Mouse (Mus musculus) cerebellum, postnatal 14 days (tissue): ENCODE measurements around the gene Gm48551.

ENCODE experiments used
- DNase-seq, 2 experiments: peaks; one replicate each; pipeline ENCODE4 v3.0.0; 2021; ENCODE audit warnings: mixed read lengths in 2 of 2

Gene Gm48551

DNA sequence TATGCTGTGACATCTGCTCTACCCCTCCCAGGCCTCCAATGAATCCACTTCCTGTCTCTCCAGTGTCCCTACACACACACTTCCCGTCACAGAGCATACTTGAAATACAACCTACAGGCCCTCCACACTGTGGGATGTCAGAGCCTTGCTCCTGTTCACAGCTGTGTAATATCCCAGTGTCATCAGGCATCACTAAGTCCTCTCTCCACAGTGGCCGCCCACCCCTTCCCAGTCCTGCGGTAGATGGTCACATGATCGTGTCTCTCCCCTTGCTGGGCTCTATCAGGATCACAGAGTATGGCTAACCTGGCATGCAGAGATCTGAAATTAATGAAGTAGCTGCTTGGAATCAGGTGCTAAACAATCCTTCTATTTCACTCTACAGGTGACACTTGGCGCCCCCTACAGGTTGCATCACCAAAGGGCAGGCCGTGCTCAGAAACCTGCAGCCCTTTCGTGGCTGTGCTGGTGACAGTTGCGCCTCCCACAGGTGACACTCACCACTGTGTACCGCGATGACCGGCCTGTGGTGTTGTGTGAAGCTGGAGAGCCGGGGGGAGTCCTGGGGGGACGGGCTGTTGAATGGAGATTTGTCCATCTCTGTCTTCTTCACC lies 21.4 kb downstream of the Gm48551 start:
- peak; percentile 85 to 94 for DNase-seq

GRCm38 (mm10) chr10:81406504-81407440 lies 22.5 kb downstream of the Gm48551 start:
- DNase-seq: peak in 1 of 2 experiments; percentile 45

DNA sequence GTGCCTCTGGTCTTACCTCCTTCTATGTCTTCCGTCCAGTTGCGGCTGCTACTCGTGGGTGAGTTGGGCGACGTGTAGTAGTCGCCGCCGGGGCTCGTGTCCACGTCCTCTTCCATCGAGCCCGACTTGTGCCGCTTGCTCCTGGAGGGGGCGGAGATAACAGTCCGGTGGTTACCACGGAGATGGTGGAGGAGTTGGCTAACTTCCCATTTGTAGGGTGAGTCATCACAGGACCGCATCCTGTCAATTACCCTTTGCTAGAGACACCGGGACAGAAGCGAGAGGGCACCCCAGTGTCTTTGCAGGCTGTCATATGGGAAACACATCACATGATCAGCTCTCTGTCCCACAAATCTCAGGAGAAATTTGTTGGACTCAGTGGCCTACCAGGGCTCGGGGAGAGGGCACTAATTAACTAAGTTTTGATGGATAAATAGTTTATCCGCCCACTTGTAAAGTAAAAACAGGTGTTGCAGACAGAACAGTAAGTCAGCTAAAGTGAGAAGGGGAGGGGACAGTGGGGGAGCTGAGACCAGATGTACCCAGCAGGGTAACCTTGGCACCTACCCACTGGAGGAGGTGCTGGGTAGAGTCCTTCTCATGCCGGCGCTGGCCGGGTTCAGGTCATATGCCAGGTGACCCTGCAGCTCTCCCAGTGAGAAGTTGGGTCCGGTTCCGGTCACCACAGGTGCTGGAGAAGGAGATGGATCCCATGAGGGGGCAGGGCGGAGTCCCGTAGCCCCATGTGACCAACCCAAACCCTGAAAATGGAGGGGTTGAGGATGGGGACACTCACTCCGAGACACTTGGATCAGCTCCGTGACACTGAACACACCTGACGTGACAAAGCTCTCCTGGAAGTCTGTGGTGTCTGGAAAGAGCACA lies 23.5 kb downstream of the Gm48551 start:
- DNase-seq: peak; percentile 83 to 88

GRCm38 (mm10) chr10:81408424-81408729 lies 24.1 kb downstream of the Gm48551 start:
- DNase-seq: no peak

GRCm38 (mm10) chr10:81408871-81409291 lies 24.6 kb downstream of the Gm48551 start:
- DNase-seq: peak; percentile 70 to 84

- no peak for DNase-seq
Measured at GRCm38 (mm10) chr10:81409330-81409729, 25.1 kb downstream of the Gm48551 start.

DNA sequence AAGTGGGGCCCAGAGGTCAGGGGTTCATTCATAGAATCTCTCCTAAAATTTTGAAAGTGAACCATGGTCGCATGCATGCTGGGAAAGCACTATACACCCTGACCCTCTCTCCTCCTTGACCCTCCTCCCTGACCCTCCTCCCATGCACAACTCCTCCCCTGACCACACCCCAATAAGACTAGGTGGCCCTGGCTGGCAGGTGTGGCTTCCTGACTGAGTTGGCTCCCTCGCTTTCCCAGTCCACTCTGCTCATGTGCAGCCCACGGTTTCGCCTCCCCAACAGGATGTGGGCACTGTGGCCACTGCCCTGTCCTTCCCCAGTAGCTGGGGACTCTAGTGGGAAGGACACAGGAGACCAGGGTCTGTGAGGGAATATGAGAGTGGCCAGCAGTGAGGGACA lies 26.1 kb downstream of the Gm48551 start:
- no peak for DNase-seq

DNA sequence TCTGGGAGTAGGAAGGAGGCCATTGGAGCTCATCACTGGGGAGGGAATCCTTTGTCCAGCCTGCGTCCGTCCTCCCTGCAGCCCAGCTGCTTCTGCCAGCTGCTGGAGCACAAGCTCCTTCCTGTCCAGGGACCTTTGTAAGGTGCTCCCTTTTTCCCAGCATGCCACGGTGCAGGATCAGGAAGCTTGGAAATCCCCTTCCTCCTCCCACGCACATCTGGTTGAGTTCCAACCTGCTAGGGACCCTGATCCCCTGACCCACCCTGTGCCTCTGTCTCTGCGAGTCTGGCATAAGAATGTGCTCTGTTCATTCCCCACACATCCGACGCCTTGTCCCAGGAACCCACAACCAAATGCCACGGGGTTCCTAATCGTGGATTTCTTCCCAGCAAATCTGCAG lies 26.7 kb downstream of the Gm48551 start:
- DNase-seq: no peak

DNA sequence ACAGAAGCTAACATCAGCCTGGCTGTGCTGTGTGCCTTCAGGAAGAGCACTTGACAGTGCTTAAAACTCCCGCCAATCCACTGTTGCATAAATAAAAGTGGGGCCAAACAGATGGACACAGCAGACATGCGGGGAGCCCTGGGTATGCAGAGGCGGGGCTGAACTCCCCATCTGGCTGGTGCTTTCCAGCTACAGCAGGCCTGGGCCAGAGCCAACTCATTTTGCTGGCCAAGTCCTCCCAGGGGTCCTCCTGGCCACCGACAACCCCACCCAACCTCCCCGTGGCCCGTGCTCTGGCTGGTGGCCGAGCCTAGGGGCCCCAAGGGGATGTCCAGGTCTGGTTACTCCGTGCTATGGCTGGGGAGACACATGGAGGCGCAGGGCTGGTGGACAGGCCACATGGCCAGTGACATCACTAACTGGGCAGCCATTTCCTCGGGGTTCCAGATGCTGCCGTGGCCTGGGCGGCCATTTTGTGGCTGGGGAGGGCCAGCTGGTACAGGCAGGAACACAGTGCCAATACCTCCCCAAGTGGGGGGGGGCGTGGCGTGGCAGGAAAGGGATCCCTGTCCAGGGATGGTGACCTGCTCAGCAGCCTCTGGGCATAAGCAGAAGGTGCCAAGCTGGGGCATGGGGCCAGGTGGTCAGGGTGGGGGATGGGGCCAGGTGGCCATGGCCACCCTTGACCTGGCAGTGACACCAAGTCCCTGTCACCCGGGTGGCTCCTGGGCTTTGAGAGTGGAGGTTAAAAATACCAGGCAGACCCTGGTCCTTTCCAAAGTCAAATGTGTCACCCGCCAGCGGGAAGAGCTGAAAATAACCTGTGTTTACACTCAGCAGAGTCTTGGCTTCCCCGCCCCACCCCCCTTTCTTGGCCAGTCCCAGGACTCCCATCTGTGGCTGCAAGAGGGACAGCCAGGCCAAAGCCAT lies 27.5 kb downstream of the Gm48551 start:
- DNase-seq: peak; percentile 95

DNA sequence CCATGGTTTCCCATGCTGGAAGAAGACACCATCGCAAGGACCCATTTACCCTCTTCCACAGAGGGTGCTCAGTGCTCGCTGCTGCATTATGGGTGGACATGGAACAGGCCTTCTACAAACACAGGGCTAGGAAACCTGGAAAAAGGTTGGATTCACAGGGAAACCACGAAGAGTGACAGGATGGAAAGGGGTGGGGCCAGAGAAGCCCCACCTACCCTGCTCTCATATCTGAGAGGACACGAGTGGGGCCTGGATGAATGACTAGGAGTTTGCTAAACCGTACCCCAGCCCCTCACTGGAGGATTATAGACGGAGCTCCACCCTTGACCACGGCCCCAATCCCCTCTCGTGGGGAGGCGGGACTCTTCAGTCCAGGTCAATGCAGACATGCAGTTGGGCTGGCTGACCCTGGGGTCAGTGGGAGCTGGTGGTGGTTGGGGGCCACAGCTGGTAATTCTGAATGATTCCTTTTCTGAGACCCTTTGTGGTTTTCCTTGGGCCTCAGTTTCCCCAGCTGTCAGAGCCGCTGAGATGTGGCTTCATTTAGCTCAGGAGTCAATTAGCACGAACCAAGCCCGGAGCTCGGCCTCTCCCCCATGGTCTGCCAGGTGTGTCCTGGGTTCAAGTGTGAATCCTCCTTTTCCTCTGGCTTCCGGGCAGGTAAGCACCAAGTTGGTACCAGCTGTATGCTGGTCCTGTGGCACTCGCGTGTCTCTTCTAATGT lies 28.5 kb downstream of the Gm48551 start:
- DNase-seq: peak in 1 of 2 experiments; percentile 61

DNA sequence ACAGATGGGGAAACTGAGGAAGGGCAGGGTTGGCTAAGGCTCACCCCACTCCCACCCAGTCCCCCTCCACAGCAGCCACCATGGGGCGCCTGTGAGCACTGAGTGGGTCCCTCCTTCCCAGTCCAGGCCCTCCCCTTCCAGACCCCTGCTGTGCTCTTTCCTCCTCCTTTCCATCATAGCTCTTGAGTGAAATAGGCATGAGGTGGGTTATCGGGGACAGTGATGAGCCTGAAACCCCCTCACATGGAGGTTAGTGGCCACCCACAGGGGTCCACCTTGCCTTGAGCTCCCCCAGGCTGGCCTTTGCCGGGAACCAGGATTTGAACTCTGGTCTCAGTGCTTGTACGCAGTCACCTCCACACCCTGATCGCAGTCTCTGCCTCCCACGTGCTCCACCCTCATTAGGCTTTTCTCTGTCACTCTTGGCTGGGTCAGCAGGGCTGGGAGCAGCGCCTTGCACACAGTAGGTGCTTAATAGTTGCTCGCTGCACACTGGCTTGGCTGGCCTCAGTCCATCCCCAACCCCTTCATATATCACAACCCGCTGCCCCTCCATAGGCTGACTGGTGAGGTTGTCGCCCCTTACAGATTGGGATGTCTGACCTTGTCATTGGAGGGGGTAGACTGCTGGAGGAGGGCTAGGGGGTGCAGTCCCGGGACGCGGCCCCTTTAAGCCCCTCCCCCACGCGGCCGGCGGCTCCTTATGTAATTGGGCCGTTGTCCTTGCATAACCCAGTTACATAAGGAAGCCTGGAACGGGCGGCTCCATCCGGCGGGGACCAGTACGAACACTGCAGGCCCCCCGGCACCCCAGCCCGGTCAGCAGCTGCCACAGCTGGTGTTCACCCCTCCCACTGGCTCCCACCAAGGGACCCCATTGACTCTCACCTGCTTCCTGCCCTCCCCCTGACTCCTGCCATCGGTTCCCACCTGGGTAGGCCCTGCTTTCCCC lies 29.3 kb downstream of the Gm48551 start:
- DNase-seq: peak; percentile 88 to 90

DNA sequence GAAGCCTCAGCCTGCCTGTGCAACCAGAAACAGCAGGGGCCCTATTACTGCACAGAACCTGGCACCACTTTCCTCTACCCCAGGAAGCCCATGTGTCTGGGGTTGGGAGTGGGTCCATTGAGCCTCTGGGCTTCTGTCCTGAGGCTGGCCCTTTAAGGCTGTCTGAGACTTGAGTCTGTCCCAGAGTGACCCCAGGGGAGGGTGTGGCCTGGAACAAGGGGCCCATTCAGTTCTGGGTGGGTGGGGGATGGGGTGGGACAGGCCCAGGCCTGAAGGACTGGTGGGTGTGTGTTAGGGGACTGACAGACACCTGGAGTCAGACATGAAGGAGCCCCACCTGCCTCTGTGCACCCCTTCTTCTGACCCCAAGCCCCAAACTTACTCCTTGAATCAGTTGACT lies 30.4 kb downstream of the Gm48551 start:
- peak in 1 of 2 experiments; percentile 59 for DNase-seq

GRCm38 (mm10) chr10:81415146-81415545 lies 30.9 kb downstream of the Gm48551 start:
- no peak for DNase-seq

GRCm38 (mm10) chr10:81415549-81416310 lies 31.5 kb downstream of the Gm48551 start:
- peak; percentile 68 to 71 for DNase-seq

GRCm38 (mm10) chr10:81416581-81417226 lies 32.4 kb downstream of the Gm48551 start:
- DNase-seq: peak; percentile 97 to 98

DNA sequence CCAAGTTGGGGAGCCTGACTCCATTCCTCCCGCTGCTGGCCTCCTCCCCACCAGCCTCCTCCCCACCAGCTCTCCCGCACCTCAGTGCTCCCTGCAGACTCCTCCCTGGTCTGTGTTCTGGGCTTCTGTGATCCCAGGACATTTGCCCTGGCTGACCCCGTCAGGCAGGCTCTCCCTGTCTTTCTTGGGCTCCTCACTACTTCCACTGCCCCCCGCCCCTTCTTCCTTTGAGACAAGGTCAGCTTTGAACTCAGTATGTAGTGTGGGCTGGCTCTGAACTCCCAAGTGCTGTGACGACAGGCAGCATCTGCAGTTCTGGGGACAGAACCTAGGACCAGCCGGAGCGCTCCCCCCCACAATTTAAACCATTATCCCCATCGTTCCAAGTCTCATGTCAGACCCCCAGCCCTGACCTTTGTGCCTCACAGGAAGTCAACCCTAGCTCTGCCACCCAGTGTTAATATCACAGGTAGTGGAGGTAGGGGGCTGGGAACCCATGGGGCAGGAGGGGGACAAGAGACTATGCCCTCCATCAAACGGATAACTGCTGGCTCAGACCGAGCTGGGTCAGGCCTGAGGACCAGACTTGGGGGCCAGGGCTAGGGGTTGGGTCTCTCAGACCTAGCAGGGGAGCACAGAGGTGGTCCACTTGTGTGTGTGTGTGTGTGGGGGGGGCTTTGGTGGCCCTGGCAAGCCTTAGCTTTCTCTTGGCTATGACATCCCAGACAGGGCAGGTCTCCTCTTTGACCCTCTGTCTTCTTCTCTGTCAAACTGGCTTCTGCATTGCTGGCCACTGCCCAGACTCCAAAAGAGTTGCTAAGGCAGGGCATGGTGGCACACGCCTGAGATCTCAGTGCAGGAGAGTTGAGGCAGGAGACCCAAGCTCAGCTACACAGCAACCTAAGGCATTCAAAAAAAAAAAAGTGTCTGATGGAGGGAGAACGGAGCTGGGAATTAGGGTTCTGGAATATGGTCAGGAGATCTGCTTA lies 33.3 kb downstream of the Gm48551 start:
- peak in 1 of 2 experiments; percentile 44 for DNase-seq
